Mouse (Mus musculus): ENCODE data around the gene Ifnl3. TPM values are rescaled to one million over a fixed set of nuclear protein-coding genes. Genes with fewer than 3 reads are reported as not detected.
"Not testable (repeated sequence)": the region's sequence is repeated elsewhere in the genome, so short reads cannot be mapped to it uniquely, and the experiment has no call there.

Gene Ifnl3
- polyA plus RNA-seq (2014; fragmentation: Nextera tagmentation; extraction: Ambion mirVana) = not detected in 2 replicates

DNA sequence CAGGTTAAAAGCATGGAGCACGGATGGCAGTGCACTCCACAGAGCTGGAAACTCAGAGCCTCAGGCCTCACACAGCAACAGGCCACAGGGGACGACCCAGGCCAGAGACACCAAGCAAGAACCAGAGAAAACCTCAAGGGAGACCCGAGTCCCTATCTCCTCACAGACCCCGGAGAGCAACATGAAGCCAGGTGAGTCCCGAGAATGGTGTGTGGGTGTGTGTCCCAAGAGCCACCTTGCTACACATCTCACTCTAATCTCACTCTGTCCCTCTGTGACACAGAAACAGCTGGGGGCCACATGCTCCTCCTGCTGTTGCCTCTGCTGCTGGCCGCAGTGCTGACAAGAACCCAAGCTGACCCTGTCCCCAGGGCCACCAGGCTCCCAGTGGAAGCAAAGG lies at the start of gene Ifnl3:
Ifnl3 (plus strand) TSS at position 301 of the 400 bp plus-strand sequence.
- ATAC-seq; H3K27me3 ChIP-seq (replicated peaks; ENCODE audit: control insufficient read depth, insufficient read depth, low read length); H3K9me3 ChIP-seq (replicated peaks; ENCODE audit: control insufficient read depth, low read length); H3K9ac ChIP-seq (ENCODE audit: low read length); H3K4me1 ChIP-seq (ENCODE audit: control insufficient read depth, insufficient read depth, low read length); H3K27ac ChIP-seq (ENCODE audit: low read depth, low read length); H3K4me2 ChIP-seq (ENCODE audit: low read length); H3K4me3 ChIP-seq (ENCODE audit: low read depth, low read length); H3K36me3 ChIP-seq (ENCODE audit: control insufficient read depth, insufficient read depth, low read length); DNase-seq (ENCODE audit: low spot score): not testable (repeated sequence)
- WGBS = 73% methylated on average over 5 of the region's 6 CpGs

DNA sequence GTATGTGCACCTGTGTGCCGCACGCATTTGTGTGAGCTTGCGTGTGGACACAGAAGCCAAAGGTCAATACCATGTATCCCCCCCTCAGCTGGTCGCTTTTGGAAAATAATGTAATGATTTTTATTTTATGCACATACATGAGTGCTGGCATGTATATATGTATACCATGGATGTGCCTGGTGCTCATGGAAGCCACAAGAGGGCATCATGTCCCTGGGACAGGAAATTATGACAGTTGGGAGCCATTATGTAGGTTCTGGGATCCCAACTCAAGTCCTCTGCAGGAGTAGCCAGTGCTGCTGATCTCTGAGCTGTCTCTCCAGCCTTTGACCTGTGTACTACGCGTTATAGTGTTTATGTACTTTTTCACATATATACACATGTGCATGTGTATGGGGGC lies 46.4 kb upstream of the Ifnl3 start:
- 85% methylated on average over 6 of the region's 6 CpGs for WGBS

DNA sequence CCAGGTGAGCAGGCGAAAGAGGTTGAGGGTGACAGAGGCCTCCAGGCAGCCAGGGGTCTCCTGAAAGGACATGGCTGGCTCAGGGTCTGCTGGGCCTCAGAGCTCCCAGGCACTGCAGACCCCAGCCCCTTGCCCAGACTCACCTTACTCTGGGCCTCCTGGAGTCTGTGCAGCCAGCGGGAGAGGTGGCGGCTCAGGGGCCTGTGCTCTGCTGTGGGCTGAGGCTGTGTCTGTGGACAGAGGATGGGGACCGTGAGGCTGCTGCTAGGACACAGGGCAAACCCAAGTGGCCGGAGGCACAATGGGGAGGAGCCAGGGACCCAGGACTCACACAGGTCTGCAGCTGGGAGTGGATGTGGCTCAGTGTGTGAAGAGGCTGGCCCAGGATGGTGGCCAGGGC lies 45.3 kb upstream of the Ifnl3 start:
- WGBS = 82% methylated on average over 5 of the region's 5 CpGs
- no peak overlapping the region for H3K4me2 ChIP-seq (ENCODE audit: low read length)
- ATAC-seq = no peak

More for the DNA sequence above, 46.4 kb upstream of the Ifnl3 start:
- H3K4me1 ChIP-seq (ENCODE audit: control insufficient read depth, insufficient read depth, low read length) = no peaks in the 10 kb centered on the region
- DNase-seq (ENCODE audit: low spot score) (no peak), ATAC-seq (no peak)
- H3K9ac ChIP-seq (ENCODE audit: low read length) = no peak overlapping the region
- no peaks in the 10 kb centered on the region for H3K9me3 ChIP-seq (replicated peaks; ENCODE audit: control insufficient read depth, low read length)
- no peak overlapping the region for H3K4me3 ChIP-seq (ENCODE audit: low read depth, low read length)
- no peak overlapping the region for H3K4me2 ChIP-seq (ENCODE audit: low read length)
- no peaks in the 10 kb centered on the region for H3K27me3 ChIP-seq (replicated peaks; ENCODE audit: control insufficient read depth, insufficient read depth, low read length)
- H3K27ac ChIP-seq (ENCODE audit: low read depth, low read length) = no peak overlapping the region
- no peaks in the 10 kb centered on the region for H3K36me3 ChIP-seq (ENCODE audit: control insufficient read depth, insufficient read depth, low read length)

DNA sequence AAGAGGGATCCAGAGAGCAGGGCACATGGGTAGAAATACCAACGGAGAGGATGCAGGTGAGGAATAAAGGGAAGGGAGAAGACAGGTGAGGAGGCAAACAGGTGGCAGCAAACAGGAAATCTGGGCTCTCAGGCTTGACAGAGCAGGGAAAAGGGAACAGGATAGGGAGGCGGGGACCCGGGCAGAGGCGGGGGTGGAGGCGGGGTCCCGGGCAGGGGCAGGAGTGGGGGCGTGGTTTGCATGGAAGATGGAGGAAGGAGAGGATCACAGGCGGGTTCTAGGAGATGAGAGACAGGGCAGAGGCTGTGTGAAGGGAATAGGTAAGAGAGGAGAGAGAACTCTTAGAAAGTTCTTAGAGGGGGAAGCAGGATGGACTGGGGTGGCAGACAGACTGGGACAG lies 43.8 kb upstream of the Ifnl3 start:
- Histone ChIP-seq H3K4me1 (ENCODE audit: control insufficient read depth, insufficient read depth, low read length) (no peaks in the 10 kb centered on the region), H3K27me3 (replicated peaks; ENCODE audit: control insufficient read depth, insufficient read depth, low read length) (no peaks in the 10 kb centered on the region), H3K9ac (ENCODE audit: low read length) (no peak overlapping the region), H3K4me2 (ENCODE audit: low read length) (no peak overlapping the region), H3K27ac (ENCODE audit: low read depth, low read length) (no peak overlapping the region), H3K4me3 (ENCODE audit: low read depth, low read length) (no peak overlapping the region), H3K36me3 (ENCODE audit: control insufficient read depth, insufficient read depth, low read length) (no peaks in the 10 kb centered on the region), H3K9me3 (replicated peaks; ENCODE audit: control insufficient read depth, low read length) (no peaks in the 10 kb centered on the region)
- DNase-seq (ENCODE audit: low spot score) (no peak), ATAC-seq (no peak)
- WGBS = 10% methylated on average over 8 of the region's 8 CpGs

More for the DNA sequence above, 45.3 kb upstream of the Ifnl3 start:
- H3K4me3 ChIP-seq (ENCODE audit: low read depth, low read length) = no peak overlapping the region
- H3K36me3 ChIP-seq (ENCODE audit: control insufficient read depth, insufficient read depth, low read length) = no peaks in the 10 kb centered on the region
- H3K9ac ChIP-seq (ENCODE audit: low read length) = no peak overlapping the region
- no peaks in the 10 kb centered on the region for H3K27me3 ChIP-seq (replicated peaks; ENCODE audit: control insufficient read depth, insufficient read depth, low read length)
- H3K27ac ChIP-seq (ENCODE audit: low read depth, low read length) = no peak overlapping the region
- H3K4me1 ChIP-seq (ENCODE audit: control insufficient read depth, insufficient read depth, low read length) = no peaks in the 10 kb centered on the region
- H3K9me3 ChIP-seq (replicated peaks; ENCODE audit: control insufficient read depth, low read length) = no peaks in the 10 kb centered on the region
- DNase-seq (ENCODE audit: low spot score) = no peak

DNA sequence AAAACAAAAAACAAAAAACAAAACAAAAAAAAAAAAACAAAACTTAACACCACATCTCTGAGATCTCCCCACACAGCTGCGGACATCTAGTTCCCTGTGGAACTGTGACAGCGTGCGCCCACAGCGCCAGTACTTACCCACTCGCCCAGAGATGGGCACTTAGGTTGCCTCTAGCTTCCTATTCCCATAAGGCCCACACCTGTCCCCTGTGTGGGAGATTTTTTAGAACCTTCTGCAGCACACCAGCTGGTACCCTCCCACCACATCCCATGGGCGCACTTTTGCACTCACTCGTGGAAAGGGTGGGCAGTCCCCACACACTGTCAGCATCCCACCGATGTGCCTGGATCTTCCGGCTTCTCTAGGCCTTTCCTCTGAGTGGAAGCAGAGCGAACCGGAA lies 39.8 kb upstream of the Ifnl3 start:
- no peak overlapping the region for H3K4me3 ChIP-seq (ENCODE audit: low read depth, low read length)
- H3K27ac ChIP-seq (ENCODE audit: low read depth, low read length) = no peak overlapping the region
- no peak overlapping the region for H3K9ac ChIP-seq (ENCODE audit: low read length)
- peaks cover under 1% of the 10 kb centered on the region; the same call in 1 of the 2 replicates for H3K4me1 ChIP-seq (ENCODE audit: control insufficient read depth, insufficient read depth, low read length)
- no peak for ATAC-seq
- H3K9me3 ChIP-seq (replicated peaks; ENCODE audit: control insufficient read depth, low read length) = no peaks in the 10 kb centered on the region
- WGBS = 89% methylated on average over 11 of the region's 11 CpGs
- H3K4me2 ChIP-seq (ENCODE audit: low read length) = no peak overlapping the region
- no peak for DNase-seq (ENCODE audit: low spot score)
- H3K36me3 ChIP-seq (ENCODE audit: control insufficient read depth, insufficient read depth, low read length) = no peaks in the 10 kb centered on the region
- H3K27me3 ChIP-seq (replicated peaks; ENCODE audit: control insufficient read depth, insufficient read depth, low read length) = no peaks in the 10 kb centered on the region

DNA sequence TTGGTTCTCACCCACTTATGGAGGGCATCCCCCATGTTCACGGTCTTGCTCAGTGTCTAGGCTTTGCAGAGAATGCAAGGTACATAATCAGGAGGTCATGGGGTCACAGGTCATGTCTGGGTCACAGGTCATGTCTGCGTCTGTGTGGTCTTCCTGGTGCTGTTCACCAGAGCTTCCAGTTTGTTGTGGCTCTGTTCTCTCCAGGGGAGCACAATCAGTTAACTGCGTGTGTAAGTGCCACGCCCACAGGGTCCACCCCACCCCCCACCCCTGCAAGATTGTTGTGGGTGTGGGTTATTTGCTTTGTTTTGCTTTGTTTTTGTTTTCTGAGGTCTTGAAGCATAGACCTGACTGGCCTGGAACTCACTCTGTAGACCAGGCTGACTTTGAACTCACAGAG lies 38.4 kb upstream of the Ifnl3 start:
- H3K9ac ChIP-seq (ENCODE audit: low read length) = no peak overlapping the region
- H3K4me1 ChIP-seq (ENCODE audit: control insufficient read depth, insufficient read depth, low read length) = peaks cover 4% of the 10 kb centered on the region; the same call in 1 of the 2 replicates
- H3K4me3 ChIP-seq (ENCODE audit: low read depth, low read length) = no peak overlapping the region
- DNase-seq (ENCODE audit: low spot score) = no peak
- no peaks in the 10 kb centered on the region for H3K9me3 ChIP-seq (replicated peaks; ENCODE audit: control insufficient read depth, low read length)
- H3K4me2 ChIP-seq (ENCODE audit: low read length) = no peak overlapping the region
- no peak overlapping the region for H3K27ac ChIP-seq (ENCODE audit: low read depth, low read length)
- no peak for ATAC-seq
- H3K36me3 ChIP-seq (ENCODE audit: control insufficient read depth, insufficient read depth, low read length) = no peaks in the 10 kb centered on the region
- 48% methylated on average over 4 of the region's 4 CpGs for WGBS
- H3K27me3 ChIP-seq (replicated peaks; ENCODE audit: control insufficient read depth, insufficient read depth, low read length) = no peaks in the 10 kb centered on the region

DNA sequence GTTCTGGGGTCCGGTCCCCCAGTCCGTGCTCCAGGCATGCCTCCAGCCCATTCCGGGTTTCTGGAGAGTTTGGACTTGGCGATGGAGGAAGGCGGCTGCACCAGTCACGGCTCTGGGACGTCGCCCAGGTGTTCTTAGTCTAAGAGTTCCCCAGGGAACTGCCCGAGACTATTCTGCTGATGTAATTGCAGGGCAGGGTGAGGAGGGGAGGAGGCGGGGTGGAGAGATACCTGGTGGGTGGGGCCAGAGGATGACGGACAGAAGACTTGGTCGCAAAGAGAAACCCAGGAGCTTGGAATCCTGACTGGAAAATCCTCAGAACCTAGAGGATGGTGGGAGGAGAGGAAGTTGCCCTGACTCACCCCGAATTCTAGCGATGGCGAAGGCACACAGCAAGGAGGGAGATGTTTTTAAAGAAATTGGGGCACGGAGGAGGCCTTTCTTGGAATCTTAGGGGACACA lies 34.6 kb upstream of the Ifnl3 start:
- WGBS = 3% methylated on average over 16 of the region's 16 CpGs
- H3K9me3 ChIP-seq (replicated peaks; ENCODE audit: control insufficient read depth, low read length) = no peaks in the 10 kb centered on the region
- no peaks in the 10 kb centered on the region for H3K27me3 ChIP-seq (replicated peaks; ENCODE audit: control insufficient read depth, insufficient read depth, low read length)
- no peak for ATAC-seq
- no peaks in the 10 kb centered on the region for H3K36me3 ChIP-seq (ENCODE audit: control insufficient read depth, insufficient read depth, low read length)
- H3K4me3 ChIP-seq (ENCODE audit: low read depth, low read length) = peak overlapping the region; percentile 14; the same call in 1 of the 2 replicates
- no peak for DNase-seq (ENCODE audit: low spot score)
- peak overlapping the region; percentile 36 for H3K4me2 ChIP-seq (ENCODE audit: low read length)
- H3K9ac ChIP-seq (ENCODE audit: low read length) = no peak overlapping the region
- peaks cover 4% of the 10 kb centered on the region; the same call in 1 of the 2 replicates for H3K4me1 ChIP-seq (ENCODE audit: control insufficient read depth, insufficient read depth, low read length)
- no peak overlapping the region for H3K27ac ChIP-seq (ENCODE audit: low read depth, low read length)

DNA sequence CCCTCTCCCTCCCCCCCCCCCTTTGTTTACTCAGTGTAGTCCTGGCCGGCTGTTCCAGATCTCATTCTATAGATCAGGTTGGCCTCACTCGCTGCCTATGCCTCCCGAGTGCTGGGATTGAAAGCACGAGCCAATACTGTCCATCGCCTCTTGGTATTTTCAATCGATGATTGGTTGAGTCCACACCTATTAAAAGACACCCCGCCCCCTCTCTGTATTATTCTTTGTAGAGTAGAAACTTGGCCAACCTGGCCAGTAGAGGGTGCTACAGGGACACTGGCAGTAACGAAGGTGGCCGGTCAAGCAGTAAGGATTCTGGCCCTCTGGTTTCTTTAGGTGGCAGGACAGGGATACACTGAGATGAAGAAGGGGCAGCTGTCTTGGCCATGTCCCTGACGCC lies 32.2 kb upstream of the Ifnl3 start:
- ATAC-seq (no peak), DNase-seq (ENCODE audit: low spot score) (peak; percentile 38)
- Histone ChIP-seq H3K9me3 (replicated peaks; ENCODE audit: control insufficient read depth, low read length) (no peaks in the 10 kb centered on the region), H3K36me3 (ENCODE audit: control insufficient read depth, insufficient read depth, low read length) (no peaks in the 10 kb centered on the region), H3K4me2 (ENCODE audit: low read length) (no peak overlapping the region), H3K4me3 (ENCODE audit: low read depth, low read length) (no peak overlapping the region), H3K27ac (ENCODE audit: low read depth, low read length) (no peak overlapping the region), H3K4me1 (ENCODE audit: control insufficient read depth, insufficient read depth, low read length) (peaks cover 4% of the 10 kb centered on the region; the same call in 1 of the 2 replicates), H3K27me3 (replicated peaks; ENCODE audit: control insufficient read depth, insufficient read depth, low read length) (no peaks in the 10 kb centered on the region), H3K9ac (ENCODE audit: low read length) (no peak overlapping the region)
- 5% methylated on average over 10 of the region's 10 CpGs for WGBS

DNA sequence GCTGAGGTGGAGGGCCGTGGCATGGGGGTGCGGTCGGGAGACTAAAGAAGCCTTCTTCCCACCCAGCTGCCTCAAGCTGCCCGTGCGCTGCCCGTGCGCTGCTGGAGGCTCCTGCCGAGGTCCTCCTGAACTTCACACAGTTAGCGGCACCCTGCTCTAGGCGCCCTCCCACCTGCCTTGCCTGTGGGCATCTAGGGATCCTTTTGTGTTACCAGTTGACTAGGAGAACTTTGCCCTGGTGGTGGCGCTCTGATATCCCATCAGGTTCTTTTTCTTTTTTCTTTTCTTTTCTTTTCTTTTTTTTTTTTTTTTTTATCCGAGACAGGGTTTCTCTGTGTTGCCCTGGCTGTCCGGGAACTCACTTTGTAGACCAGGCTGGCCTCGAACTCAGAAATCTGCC lies 31.7 kb upstream of the Ifnl3 start:
- 40% methylated on average over 14 of the region's 14 CpGs for WGBS
- DNase-seq (ENCODE audit: low spot score) = no peak
- H3K4me2 ChIP-seq (ENCODE audit: low read length) = no peak overlapping the region
- H3K9ac ChIP-seq (ENCODE audit: low read length) = no peak overlapping the region
- H3K27ac ChIP-seq (ENCODE audit: low read depth, low read length) = no peak overlapping the region
- no peaks in the 10 kb centered on the region for H3K36me3 ChIP-seq (ENCODE audit: control insufficient read depth, insufficient read depth, low read length)
- peaks cover 4% of the 10 kb centered on the region; the same call in 1 of the 2 replicates for H3K4me1 ChIP-seq (ENCODE audit: control insufficient read depth, insufficient read depth, low read length)
- ATAC-seq = no peak
- no peaks in the 10 kb centered on the region for H3K9me3 ChIP-seq (replicated peaks; ENCODE audit: control insufficient read depth, low read length)
- H3K27me3 ChIP-seq (replicated peaks; ENCODE audit: control insufficient read depth, insufficient read depth, low read length) = no peaks in the 10 kb centered on the region
- H3K4me3 ChIP-seq (ENCODE audit: low read depth, low read length) = no peak overlapping the region

Data from forebrain, embryonic 14.5 days (tissue).